ENCODE assay signal across 8 mouse cellular contexts in genomic region chrX:97377065-97377421, GRCm38 (mm10). TPM values are rescaled to one million over a fixed set of nuclear protein-coding genes. Genes with fewer than 3 reads are reported as not detected.
DNase-seq lines count a peak whose midpoint lies in the region; ATAC-seq and TF ChIP-seq lines count a peak whose summit lies in the region.

Eda2r (minus strand) TSS chrX:97377216.

- H3K9me3 ChIP-seq in embryonic facial prominence, embryonic 12.5 days = no peaks in the 10 kb centered on the region
- H3K9me3 ChIP-seq in lung, embryonic 15.5 days = no peaks in the 10 kb centered on the region

- no peak for TF ChIP-seq CTCF in kidney, adult 2 months (conservative IDR thresholded peaks at IDR 0.05; ENCODE audit: insufficient read depth, insufficient read length, low read depth, low read length)

- no peaks in the 10 kb centered on the region for H3K4me1 ChIP-seq in embryonic facial prominence, embryonic 12.5 days
- H3K4me1 ChIP-seq in kidney, adult 2 months (ENCODE audit: control insufficient read depth, insufficient read depth, low read length) = no peaks in the 10 kb centered on the region
- H3K4me1 ChIP-seq in lung, embryonic 15.5 days = no peaks in the 10 kb centered on the region

- no peak within 1 kb of the TSS for H3K4me3 ChIP-seq in embryonic facial prominence, embryonic 12.5 days
- H3K4me3 ChIP-seq in kidney, adult 2 months (ENCODE audit: insufficient read depth, low read depth, low read length) = peak within 1 kb of the TSS; percentile 8; the same call in 1 of the 2 replicates
- peak within 1 kb of the TSS; percentile 15; the same call in 1 of the 2 replicates for H3K4me3 ChIP-seq in lung, embryonic 15.5 days

- DNase-seq in right cerebral cortex, adult 18-20 months = peak; percentile 3
- no peak for DNase-seq in right cerebral cortex, postnatal 36 days (ENCODE audit: low spot score in 2 of 2)
- peak; percentile 86 for DNase-seq in heart, adult 8-10 months (ENCODE audit: low spot score)
- peak; percentile 72 for DNase-seq in kidney, adult 2 months
- peak; percentile 64 for DNase-seq in retina, embryonic 14.5 days (ENCODE audit: low spot score)

- TF ChIP-seq POLR2A in kidney, adult 2 months (IDR thresholded peaks at IDR 0.05; ENCODE audit: low read depth, low read length) = no peak

- H3K9ac ChIP-seq in embryonic facial prominence, embryonic 12.5 days = no peak within 1 kb of the TSS
- H3K9ac ChIP-seq in lung, embryonic 15.5 days = no peak within 1 kb of the TSS

- peak within 1 kb of the TSS; percentile 38 for H3K4me2 ChIP-seq in embryonic facial prominence, embryonic 12.5 days (replicated peaks)
- peak within 1 kb of the TSS; percentile 36 for H3K4me2 ChIP-seq in lung, embryonic 15.5 days

- H3K27ac ChIP-seq in embryonic facial prominence, embryonic 12.5 days = no peak within 1 kb of the TSS
- H3K27ac ChIP-seq in kidney, adult 2 months (ENCODE audit: insufficient read depth, low read depth, low read length) = no peak within 1 kb of the TSS
- no peak within 1 kb of the TSS for H3K27ac ChIP-seq in lung, embryonic 15.5 days

- peak; percentile 96 for ATAC-seq in embryonic facial prominence, embryonic 12.5 days (ENCODE audit: insufficient number of reproducible peaks, insufficient read depth, low FRiP score, low TSS enrichment)
- ATAC-seq in lung, embryonic 15.5 days (ENCODE audit: borderline replicate concordance, extremely low read depth, low FRiP score, low TSS enrichment) = peak; percentile 94
- ATAC-seq in activated CD4-positive, CD25-positive, alpha-beta regulatory T cell, adult 4 months = no peak

- no peaks in the 10 kb centered on the region for H3K27me3 ChIP-seq in embryonic facial prominence, embryonic 12.5 days
- H3K27me3 ChIP-seq in kidney, adult 2 months (replicated peaks; ENCODE audit: control insufficient read depth, insufficient read depth, low read length) = no peaks in the 10 kb centered on the region
- no peaks in the 10 kb centered on the region for H3K27me3 ChIP-seq in lung, embryonic 15.5 days

- no peaks in the 10 kb centered on the region for H3K36me3 ChIP-seq in embryonic facial prominence, embryonic 12.5 days
- no peaks in the 10 kb centered on the region for H3K36me3 ChIP-seq in kidney, adult 2 months (ENCODE audit: control insufficient read depth, insufficient read depth, low read length)
- no peaks in the 10 kb centered on the region for H3K36me3 ChIP-seq in lung, embryonic 15.5 days

- 8% methylated on average over 8 of the region's 8 CpGs for WGBS in embryonic facial prominence, embryonic 12.5 days
- 4% methylated on average over 8 of the region's 8 CpGs for WGBS in kidney, adult 2 months
- WGBS in lung, embryonic 15.5 days = 11% methylated on average over 8 of the region's 8 CpGs

RNA-seq across cellular contexts. Expression of gene Eda2r, which starts in this region (rescaled TPM):
- polyA plus RNA-seq in embryonic facial prominence, embryonic 12.5 days (2016; fragmentation: Nextera tagmentation; extraction: Ambion mirVana) = 0.50 and 0.69 TPM in 2 replicates
- 1 to 10 TPM; 1.7 to 3.6 (median 3.0) TPM for total RNA-seq in heart, adult 8-10 months (2022)
- 0.23 and 0.30 TPM in 2 replicates for polyA plus RNA-seq in kidney, adult 2 months (2012; rRNA removed)
- 0.98 and 1.2 TPM in 2 replicates for polyA plus RNA-seq in lung, embryonic 15.5 days (2015; fragmentation: Nextera tagmentation; extraction: Ambion mirVana)
- polyA plus RNA-seq in activated CD4-positive, CD25-positive, alpha-beta regulatory T cell, adult 4 months (2017; shearing (Covaris generic)) = not detected

Comparison
In these comparisons a context has a peak if more than half of its experiments do, and no peak if none do; other contexts are left out.
1. DNase-seq: peak in right cerebral cortex, adult 18-20 months (single experiment), heart, adult 8-10 months (single experiment) and retina, embryonic 14.5 days (single experiment); none in right cerebral cortex, postnatal 36 days (0 of 2).
2. Peak in ATAC-seq and H3K4me2 ChIP-seq in embryonic facial prominence, embryonic 12.5 days; RNA of the gene not detected or under 1 TPM.
3. Peak in DNase-seq and H3K4me3 ChIP-seq in kidney, adult 2 months; RNA of the gene not detected or under 1 TPM.